Mouse (Mus musculus) spleen, adult 2 months (tissue): ENCODE results near the gene Stk38. TPM values are rescaled to one million over a fixed set of nuclear protein-coding genes. Genes with fewer than 3 reads are reported as not detected.
A peak's percentile ranks its signal among the peaks of the same experiment; 100 is the strongest.

Experiments
- DNase-seq, 2 experiments: peaks; one replicate each; pipeline versions ENCODE4 v3.0.0 to v3.0.0-alpha.2; 2012 to 2021; ENCODE audit warnings: low spot score in 2 of 2, low read depth in 1 of 2
- H3K27ac ChIP-seq: fragments of 200-500 bp; 2 replicates; pipeline ENCODE4 v1.5.1; 2012; ENCODE audit warnings: low read length, inconsistent platforms; ENCODE audit not compliant: insufficient read depth
- H3K27me3 ChIP-seq: fragments of 200-500 bp; 2 replicates; pipeline ENCODE4 v1.6.1; 2012; ENCODE audit warnings: mild to moderate bottlenecking, moderate library complexity, low read length, inconsistent platforms; ENCODE audit not compliant: control insufficient read depth, insufficient read depth
- H3K36me3 ChIP-seq: fragments of 200-500 bp; 2 replicates; pipeline ENCODE4 v1.6.1; 2012; ENCODE audit warnings: mild to moderate bottlenecking, low read length, inconsistent platforms; ENCODE audit not compliant: control insufficient read depth, insufficient read depth
- H3K4me1 ChIP-seq: fragments of 200-500 bp; 2 replicates; pipeline ENCODE4 v1.6.1; 2011; ENCODE audit warnings: inconsistent platforms; ENCODE audit not compliant: control insufficient read depth, insufficient read depth, insufficient read length
- H3K4me3 ChIP-seq: fragments of 200-500 bp; 2 replicates; pipeline ENCODE4 v1.5.1; 2011; ENCODE audit warnings: mild to moderate bottlenecking, inconsistent platforms; ENCODE audit not compliant: insufficient read depth, insufficient read length; ENCODE audit errors: extremely low read depth
- CTCF ChIP-seq: fragments of 200-500 bp; IDR thresholded peaks from 2 replicates; pipeline ENCODE4 v1.5.1; 2011; ENCODE audit warnings: mild to moderate bottlenecking, inconsistent platforms; ENCODE audit not compliant: insufficient read depth, insufficient read length, insufficient replicate concordance; ENCODE audit errors: extremely low read depth
- POLR2A ChIP-seq: fragments of 200-500 bp; IDR thresholded peaks from 2 replicates; pipeline ENCODE4 v1.6.1; 2011; ENCODE audit warnings: low read depth, low read length, inconsistent platforms
- WGBS: fragments of 180-500 bp; shearing (Covaris S2); methylation state at CpG from one replicate; pipeline ENCODE4 v1.1.7; 2018; 5-methylcytosine and 5-hydroxymethylcytosine counted together
- polyA plus RNA-seq: library from polyadenylated mRNA; depleted of rRNA; stranded (reverse); fragments of >200 nt; gene quantifications from 2 replicates; pipeline ENCODE4 v1.2.3, GENCODE M21; 2012

Stk38 gene
- polyA plus RNA-seq, 1 experiment = 119 TPM

- no peak for DNase-seq
- H3K4me1 ChIP-seq = no peaks in the 10 kb centered on the region; the same call in 1 of the 2 replicates
- H3K4me3 ChIP-seq = no peak overlapping the region
- H3K27me3 ChIP-seq = no peaks in the 10 kb centered on the region
- no peak for TF ChIP-seq CTCF
- no peak for TF ChIP-seq POLR2A
- WGBS = 91% methylated on average over 7 of the region's 7 CpGs
- peaks cover 35% of the 10 kb centered on the region for H3K36me3 ChIP-seq
- H3K27ac ChIP-seq = no peak overlapping the region
Observed at GRCm38 (mm10) chr17:28992105-28992504, 15.7 kb downstream of the Stk38 start.

GRCm38 (mm10) chr17:28991286-28991685 is 16.5 kb downstream of the Stk38 start:
- no peak for TF ChIP-seq POLR2A
- peaks cover 32% of the 10 kb centered on the region for H3K36me3 ChIP-seq

GRCm38 (mm10) chr17:28990060-28990459 is 17.7 kb downstream of the Stk38 start:
- TF ChIP-seq CTCF = no peak
- TF ChIP-seq POLR2A = no peak
- Histone ChIP-seq H3K27me3 (no peaks in the 10 kb centered on the region), H3K27ac (no peak overlapping the region), H3K4me1 (no peaks in the 10 kb centered on the region; the same call in 1 of the 2 replicates), H3K4me3 (no peak overlapping the region), H3K36me3 (peaks cover 33% of the 10 kb centered on the region)
- DNase-seq = no peak
- WGBS = 84% methylated on average over 4 of the region's 4 CpGs

More at GRCm38 (mm10) chr17:28991286-28991685, 16.5 kb downstream of the Stk38 start:
- H3K4me1 ChIP-seq = no peaks in the 10 kb centered on the region; the same call in 1 of the 2 replicates
- no peak overlapping the region for H3K27ac ChIP-seq
- no peaks in the 10 kb centered on the region for H3K27me3 ChIP-seq
- DNase-seq = no peak
- no peak overlapping the region for H3K4me3 ChIP-seq
- WGBS = 92% methylated on average over 9 of the region's 9 CpGs

GRCm38 (mm10) chr17:28988996-28989395 is 18.8 kb downstream of the Stk38 start:
- TF ChIP-seq CTCF = no peak
- TF ChIP-seq POLR2A = no peak
- no peak for DNase-seq
- no peaks in the 10 kb centered on the region for H3K4me1 ChIP-seq
- no peak overlapping the region for H3K4me3 ChIP-seq
- no peak overlapping the region for H3K27ac ChIP-seq
- peaks cover 32% of the 10 kb centered on the region for H3K36me3 ChIP-seq
- 92% methylated on average over 3 of the region's 3 CpGs for WGBS
- H3K27me3 ChIP-seq = no peaks in the 10 kb centered on the region

- H3K36me3 ChIP-seq = peaks cover 36% of the 10 kb centered on the region
- TF ChIP-seq CTCF (no peak), POLR2A (no peak)
- no peaks in the 10 kb centered on the region for H3K4me1 ChIP-seq
- WGBS = 90% methylated on average over 4 of the region's 4 CpGs
- no peak for DNase-seq
- H3K4me3 ChIP-seq = no peak overlapping the region
- H3K27ac ChIP-seq = no peak overlapping the region
- no peaks in the 10 kb centered on the region for H3K27me3 ChIP-seq
Observed at GRCm38 (mm10) chr17:28988291-28988690, 19.5 kb downstream of the Stk38 start.

GRCm38 (mm10) chr17:28987713-28988112 is 20.1 kb downstream of the Stk38 start:
- 61% methylated on average over 4 of the region's 4 CpGs for WGBS
- Histone ChIP-seq H3K27me3 (no peaks in the 10 kb centered on the region), H3K36me3 (peaks cover 40% of the 10 kb centered on the region), H3K4me3 (no peak overlapping the region), H3K4me1 (no peaks in the 10 kb centered on the region), H3K27ac (no peak overlapping the region)
- peak; percentile 35 to 38 for DNase-seq
- TF ChIP-seq POLR2A = no peak
- TF ChIP-seq CTCF = peak; percentile 60; the same call in 1 of the 2 replicates

GRCm38 (mm10) chr17:28986833-28987232 is 21.0 kb downstream of the Stk38 start:
- H3K4me1 ChIP-seq = no peaks in the 10 kb centered on the region
- peaks cover 44% of the 10 kb centered on the region for H3K36me3 ChIP-seq
- DNase-seq = peak in 1 of 2 experiments; percentile 22

More at GRCm38 (mm10) chr17:28986833-28987232, 21.0 kb downstream of the Stk38 start:
- Histone ChIP-seq H3K4me3 (no peak overlapping the region), H3K27me3 (no peaks in the 10 kb centered on the region), H3K27ac (no peak overlapping the region)
- TF ChIP-seq CTCF (peak; percentile 27; the same call in 1 of the 2 replicates), POLR2A (no peak)
